Mouse (Mus musculus) ES-E14 (cell line): ENCODE data around the gene Platr17. TPM values are rescaled to one million over a fixed set of nuclear protein-coding genes. Genes with fewer than 3 reads are reported as not detected.
A peak's percentile ranks its signal among the peaks of the same experiment; 100 is the strongest.
"Not testable (repeated sequence)": the region's sequence is repeated elsewhere in the genome, so short reads cannot be mapped to it uniquely, and the experiment has no call there.

Experiments used
- DNase-seq: peaks from one replicate; pipeline ENCODE4 v3.0.0-alpha.2; 2013; ENCODE audit warnings: low read depth, low spot score
- H3K27ac ChIP-seq: 2 replicates; pipeline ENCODE4 v1.5.1; 2012; ENCODE audit warnings: low read depth, mild to moderate bottlenecking, low read length, moderate library complexity, mixed read lengths; ENCODE audit not compliant: poor library complexity, insufficient read depth, severe bottlenecking
- H3K36me3 ChIP-seq: 2 replicates; pipeline ENCODE4 v1.6.1; 2012; ENCODE audit warnings: mild to moderate bottlenecking, low read length, moderate library complexity, mixed read lengths; ENCODE audit not compliant: control insufficient read depth, poor library complexity, insufficient read depth, severe bottlenecking
- H3K4me1 ChIP-seq, 2 experiments: fragments of 150-350 bp in 1 of 2; sonication (generic) in 1 of 2; 2 replicates each; pipeline ENCODE4 v1.6.1; 2012; ENCODE audit warnings: low read length in 2 of 2, mild to moderate bottlenecking in 1 of 2, mixed read lengths in 1 of 2; ENCODE audit not compliant: control insufficient read depth in 2 of 2, insufficient read depth in 2 of 2, poor library complexity in 1 of 2
- H3K4me3 ChIP-seq, 2 experiments: fragments of 150-350 bp in 1 of 2; sonication (generic) in 1 of 2; 2 replicates each; pipeline ENCODE4 v1.5.1; 2012; ENCODE audit warnings: low read length in 2 of 2, low read depth in 1 of 2, mild to moderate bottlenecking in 1 of 2, mixed read lengths in 1 of 2; ENCODE audit not compliant: insufficient read depth in 1 of 2, poor library complexity in 1 of 2, severe bottlenecking in 1 of 2
- H3K9ac ChIP-seq: 2 replicates; pipeline ENCODE4 v1.6.1; 2012; ENCODE audit warnings: low read depth, mild to moderate bottlenecking, low read length, mixed read lengths; ENCODE audit not compliant: poor library complexity, insufficient read depth, severe bottlenecking
- H3K9me3 ChIP-seq: fragments of 150-350 bp; sonication (generic); 2 replicates; pipeline ENCODE4 v1.6.1; 2012; ENCODE audit warnings: low read depth, mild to moderate bottlenecking, low read length; ENCODE audit not compliant: control insufficient read depth, insufficient read depth
- CHD2 ChIP-seq: IDR thresholded peaks from 2 replicates; pipeline ENCODE4 v1.6.1; 2014; ENCODE audit warnings: mild to moderate bottlenecking, low read depth, low read length, inconsistent platforms
- HCFC1 ChIP-seq: IDR thresholded peaks from 2 replicates; pipeline ENCODE4 v1.6.1; 2012; ENCODE audit warnings: low read length, inconsistent platforms, borderline replicate concordance; ENCODE audit not compliant: insufficient read depth
- MAFK ChIP-seq: IDR thresholded peaks from 2 replicates; pipeline ENCODE4 v1.6.1; 2014; ENCODE audit warnings: mild to moderate bottlenecking, low read depth, low read length, inconsistent platforms; ENCODE audit not compliant: insufficient read depth
- ZC3H11A ChIP-seq: IDR thresholded peaks from 2 replicates; pipeline ENCODE4 v1.6.1; 2012; ENCODE audit warnings: low read depth, mild to moderate bottlenecking, inconsistent platforms, low read length, borderline replicate concordance
- ZNF384 ChIP-seq: IDR thresholded peaks from 2 replicates; pipeline ENCODE4 v1.6.1; 2012; ENCODE audit warnings: low read depth, low read length, inconsistent platforms
- in situ Hi-C, 2 experiments: fragments of 600-800 bp; cut with MboI; formaldehyde crosslinking; loops; one replicate each; pipeline ENCODE4 v1.15.1; 2025; ENCODE audit warnings: low sequenced_read_pairs in 2 of 2, inconsistent platforms in 1 of 2; ENCODE audit not compliant: unreplicated experiment in 2 of 2
- total RNA-seq: library from RNA; depleted of rRNA; stranded (reverse); fragments of 300-350 nt; gene quantifications from 2 replicates; pipeline ENCODE4 v1.2.3, GENCODE M21; 2012

Platr17 gene
- total RNA-seq, 1 experiment, result 46.0 TPM

GRCm38 (mm10) chr17:33887802-33888201, 17.1 kb upstream of the Platr17 start:
- H3K36me3 ChIP-seq, result peaks cover 33% of the 10 kb centered on the region
- DNase-seq, H3K4me3 ChIP-seq, H3K27ac ChIP-seq, H3K9me3 ChIP-seq, in situ Hi-C loops, H3K9ac ChIP-seq, H3K4me1 ChIP-seq: not testable (repeated sequence)

GRCm38 (mm10) chr17:33888230-33888629, 16.7 kb upstream of the Platr17 start:
- H3K4me1 ChIP-seq, H3K9me3 ChIP-seq, H3K9ac ChIP-seq, DNase-seq, H3K27ac ChIP-seq, in situ Hi-C loops: not testable (repeated sequence)
- H3K4me3 ChIP-seq, result peak overlapping the region in 1 of 2 experiments; percentile 85; a peak in 1 of 4 replicates
- H3K36me3 ChIP-seq, result peaks cover 29% of the 10 kb centered on the region

GRCm38 (mm10) chr17:33889941-33890532, 14.9 kb upstream of the Platr17 start:
- H3K27ac ChIP-seq, result peak overlapping the region; percentile 84
- DNase-seq, H3K4me1 ChIP-seq, in situ Hi-C loops, H3K9me3 ChIP-seq: not testable (repeated sequence)
- peak overlapping the region; percentile 83 for H3K9ac ChIP-seq
- peak overlapping the region; percentile 79 to 85 for H3K4me3 ChIP-seq
- peaks cover 18% of the 10 kb centered on the region for H3K36me3 ChIP-seq

- no peaks in the 10 kb centered on the region; the same call in 1 of the 2 replicates for H3K9me3 ChIP-seq
- H3K9ac ChIP-seq, result peak within 1 kb of the TSS; percentile 83
- in situ Hi-C loops, result no loop called here
- peak; percentile 99 for DNase-seq
- peak within 1 kb of the TSS; percentile 84 for H3K27ac ChIP-seq
- TF ChIP-seq MAFK (peak; percentile 67; the same call in 1 of the 2 replicates), HCFC1 (peak; percentile 82), ZC3H11A (no peak)
- H3K4me3 ChIP-seq, result peak within 1 kb of the TSS; percentile 79 to 85
- peaks cover 16% of the 10 kb centered on the region for H3K36me3 ChIP-seq
- H3K4me1 ChIP-seq, result peaks cover 4 to 10% of the 10 kb centered on the region in 2 experiments
These were observed 14.3 kb upstream of the Platr17 start, which contains the start of gene Kifc1 for GRCm38 (mm10) chr17:33890533-33891059. TSS of gene Kifc1 (minus strand) at chr17:33890661.

- Histone ChIP-seq H3K4me3 (no peak overlapping the region), H3K36me3 (peaks cover 9% of the 10 kb centered on the region), H3K4me1 (peaks cover 4 to 10% of the 10 kb centered on the region in 2 experiments), H3K9ac (no peak overlapping the region), H3K27ac (no peak overlapping the region), H3K9me3 (no peaks in the 10 kb centered on the region; the same call in 1 of the 2 replicates)
- no peak for TF ChIP-seq CHD2
- TF ChIP-seq ZNF384, result no peak
- no peak for TF ChIP-seq MAFK
- TF ChIP-seq HCFC1, result no peak
- no peak for TF ChIP-seq ZC3H11A
- in situ Hi-C loops, result no loop called here
- DNase-seq, result no peak
These were observed 13.6 kb upstream of the Platr17 start for GRCm38 (mm10) chr17:33891357-33891756.
